Mouse (Mus musculus) bone marrow macrophage, adult 2 months (primary cell): ENCODE data around the gene Runx1. TPM values are rescaled to one million over a fixed set of nuclear protein-coding genes. Genes with fewer than 3 reads are reported as not detected.
A peak's percentile ranks its signal among the peaks of the same experiment; 100 is the strongest.

Source experiments
- H3K27ac ChIP-seq: 2 replicates; pipeline ENCODE4 v1.5.1; 2012; ENCODE audit warnings: low read depth, low read length; ENCODE audit not compliant: insufficient read depth
- H3K4me1 ChIP-seq: 2 replicates; pipeline ENCODE4 v1.6.1; 2012; ENCODE audit warnings: low read length; ENCODE audit not compliant: control insufficient read depth, insufficient read depth
- H3K4me3 ChIP-seq: 2 replicates; pipeline ENCODE4 v1.5.1; 2012; ENCODE audit warnings: mild to moderate bottlenecking, low read length, moderate library complexity; ENCODE audit not compliant: insufficient read depth
- CTCF ChIP-seq: IDR thresholded peaks from 2 replicates; pipeline ENCODE4 v1.5.1; 2012; ENCODE audit warnings: low read depth, mild to moderate bottlenecking, low read length, moderate library complexity
- POLR2A ChIP-seq: IDR thresholded peaks from 2 replicates; pipeline ENCODE4 v1.6.1; 2012; ENCODE audit warnings: mild to moderate bottlenecking, low read depth, low read length, borderline replicate concordance
- polyA plus RNA-seq: library from polyadenylated mRNA; stranded (reverse); fragments of >200 nt; gene quantifications from 2 replicates; pipeline ENCODE4 v1.2.4, GENCODE M21; 2012; ENCODE audit not compliant: missing spikeins, insufficient read depth, insufficient read length

The Runx1 gene
- polyA plus RNA-seq, 1 experiment, result 103 TPM

GRCm38 (mm10) chr16:92695200-92695921, 130.6 kb downstream of the Runx1 start:
- H3K4me1 ChIP-seq, result peaks cover 38% of the 10 kb centered on the region
- H3K4me3 ChIP-seq, result peak overlapping the region; percentile 41
- H3K27ac ChIP-seq, result no peak overlapping the region
- TF ChIP-seq POLR2A, result no peak
- TF ChIP-seq CTCF, result no peak

GRCm38 (mm10) chr16:92694496-92695106, 131.3 kb downstream of the Runx1 start:
- no peak for TF ChIP-seq POLR2A
- no peak for TF ChIP-seq CTCF

DNA sequence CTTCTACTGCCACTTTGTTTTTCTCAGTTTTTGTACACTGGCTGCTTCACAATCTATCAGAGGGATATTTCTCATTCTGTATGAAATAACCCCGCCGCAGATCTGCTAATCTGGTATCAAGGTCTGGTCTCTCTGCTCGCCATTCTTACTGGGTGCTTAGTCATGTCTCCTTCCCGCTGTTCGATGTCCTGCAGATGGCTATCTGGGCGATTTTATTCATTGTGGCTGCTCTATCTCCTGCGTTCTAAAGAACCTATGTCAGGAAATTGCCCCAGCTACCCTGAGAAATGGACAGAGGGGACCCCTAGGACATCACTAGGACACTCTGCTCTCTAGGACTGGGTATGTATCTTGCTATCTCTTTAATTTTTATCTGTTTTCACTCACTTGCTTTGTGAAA, 135.2 kb downstream of the Runx1 start:
- Histone ChIP-seq H3K4me1 (peaks cover 19% of the 10 kb centered on the region), H3K27ac (no peak overlapping the region), H3K4me3 (no peak overlapping the region)
- no peak for TF ChIP-seq CTCF
- TF ChIP-seq POLR2A, result no peak

More at GRCm38 (mm10) chr16:92694496-92695106, 131.3 kb downstream of the Runx1 start:
- Histone ChIP-seq H3K4me3 (peak overlapping the region; percentile 41), H3K27ac (no peak overlapping the region), H3K4me1 (peaks cover 31% of the 10 kb centered on the region)

- no peak overlapping the region for H3K4me3 ChIP-seq
- TF ChIP-seq POLR2A (no peak), CTCF (no peak)
- H3K27ac ChIP-seq, result no peak overlapping the region
- H3K4me1 ChIP-seq, result peaks cover 15% of the 10 kb centered on the region
Measured at GRCm38 (mm10) chr16:92688941-92689340, 137.0 kb downstream of the Runx1 start.

GRCm38 (mm10) chr16:92686978-92687377, 139.0 kb downstream of the Runx1 start:
- Histone ChIP-seq H3K4me1 (peaks cover 8% of the 10 kb centered on the region), H3K27ac (no peak overlapping the region)

GRCm38 (mm10) chr16:92685766-92686315, 140.1 kb downstream of the Runx1 start:
- no peak overlapping the region for H3K4me3 ChIP-seq
- no peak overlapping the region for H3K27ac ChIP-seq
- peaks cover 3% of the 10 kb centered on the region for H3K4me1 ChIP-seq
- TF ChIP-seq POLR2A (no peak), CTCF (no peak)

More at GRCm38 (mm10) chr16:92686978-92687377, 139.0 kb downstream of the Runx1 start:
- H3K4me3 ChIP-seq, result no peak overlapping the region
- TF ChIP-seq POLR2A, result no peak
- no peak for TF ChIP-seq CTCF

DNA sequence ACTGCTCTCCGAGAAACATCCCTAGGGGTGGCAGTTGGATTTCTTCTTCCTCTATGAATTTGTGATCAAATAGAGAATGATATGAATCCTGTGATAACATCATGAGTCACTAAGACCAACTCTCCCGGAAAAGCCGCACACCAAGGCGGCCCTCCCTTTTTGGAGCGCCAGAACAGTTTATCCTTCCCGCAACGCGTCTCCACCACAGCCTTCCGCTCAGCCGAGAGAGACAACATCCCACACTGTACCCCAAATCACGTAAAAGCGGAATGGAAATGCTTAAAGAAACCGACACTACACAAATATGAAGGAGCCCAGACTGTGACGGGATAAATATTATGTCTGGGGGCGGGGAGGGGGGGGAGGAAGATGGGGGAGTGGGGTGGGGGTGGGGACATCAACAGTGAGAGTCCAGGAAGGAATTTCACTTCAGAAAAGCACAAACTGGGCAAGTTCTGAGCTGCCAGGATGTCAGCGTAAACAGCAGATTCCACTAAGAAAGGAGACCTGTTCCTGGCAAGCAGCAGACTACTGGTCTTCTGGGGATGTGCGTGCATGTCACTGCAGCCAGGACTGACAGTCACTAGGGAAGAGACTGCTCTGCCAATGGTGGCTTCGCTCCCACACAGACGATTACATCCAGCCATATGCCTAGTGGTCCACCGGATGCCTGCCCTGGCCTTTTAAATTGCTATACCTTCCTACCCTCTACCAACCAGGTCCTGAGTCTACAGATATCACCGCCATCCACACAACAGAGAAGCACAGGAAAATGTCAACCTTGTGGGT, 141.3 kb downstream of the Runx1 start:
- no peak overlapping the region for H3K27ac ChIP-seq
- TF ChIP-seq POLR2A (no peak), CTCF (no peak)

GRCm38 (mm10) chr16:92676630-92677029, 149.3 kb downstream of the Runx1 start:
- no peak overlapping the region for H3K4me3 ChIP-seq
- peak overlapping the region; percentile 93 for H3K27ac ChIP-seq
- peaks cover 49% of the 10 kb centered on the region for H3K4me1 ChIP-seq
- no peak for TF ChIP-seq POLR2A
- no peak for TF ChIP-seq CTCF

More for the DNA sequence above, 141.3 kb downstream of the Runx1 start:
- peaks cover 3% of the 10 kb centered on the region for H3K4me1 ChIP-seq
- H3K4me3 ChIP-seq, result no peak overlapping the region

- no peak for TF ChIP-seq CTCF
- TF ChIP-seq POLR2A, result no peak
- Histone ChIP-seq H3K4me3 (peak overlapping the region; percentile 4; the same call in 1 of the 2 replicates), H3K27ac (peak overlapping the region; percentile 93), H3K4me1 (peaks cover 58% of the 10 kb centered on the region)
Measured at GRCm38 (mm10) chr16:92675677-92676076, 150.3 kb downstream of the Runx1 start.
